Comparison of ENCODE assay signal across 15 mouse cellular contexts in the genomic region with DNA sequence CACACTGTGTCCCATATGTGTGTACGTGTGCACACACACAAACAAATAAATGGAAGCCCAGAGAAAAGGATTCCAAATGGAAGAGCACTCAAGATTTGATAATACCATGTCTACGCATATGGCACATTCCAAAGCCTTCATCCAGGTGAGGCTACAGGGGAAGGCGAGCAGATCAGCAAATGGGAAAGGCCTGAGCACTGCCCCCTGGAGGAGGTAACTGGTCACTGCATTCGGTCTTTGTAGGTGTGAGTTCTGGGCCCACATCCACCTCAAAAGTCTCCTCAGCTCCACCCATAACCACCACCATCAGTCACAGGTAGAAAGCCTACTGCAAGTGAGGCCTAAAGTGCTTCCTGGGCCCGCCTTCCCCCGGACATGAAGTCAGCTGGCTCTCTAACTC. TPM values are rescaled to one million over a fixed set of nuclear protein-coding genes. Genes with fewer than 3 reads are reported as not detected.
DNase-seq lines count a peak whose midpoint lies in the region; ATAC-seq and TF ChIP-seq lines count a peak whose summit lies in the region.
"Had no signal": no experiment of that assay in that cellular context is flagged by ENCODE, and none has a peak within 500 bp of the region (broad histone marks: within the 10 kb centered on the region; RNA-seq: fewer than 3 reads in every experiment).

No protein-coding gene starts in this region.

- no peaks in the 10 kb centered on the region for H3K9me3 ChIP-seq in heart, embryonic 11.5 days (replicated peaks; ENCODE audit: control insufficient read depth, low read length)
- no peaks in the 10 kb centered on the region for H3K9me3 ChIP-seq in E14TG2a.4 (ENCODE audit: low read length)
- H3K9me3 ChIP-seq: embryonic facial prominence, embryonic 10.5 days; heart, embryonic 15.5 days; hindbrain, embryonic 13.5 days; liver, embryonic 15.5 days had no signal

- H3K4me3 ChIP-seq in heart, adult 2 months: no peak overlapping the region
- H3K4me3 ChIP-seq in heart, embryonic 11.5 days (ENCODE audit: low read depth, low read length): no peak overlapping the region
- no peak overlapping the region for H3K4me3 ChIP-seq in lung, adult 2 months (replicated peaks; ENCODE audit: extremely low read depth, low read depth, low read length)
- H3K4me3 ChIP-seq in E14TG2a.4 (replicated peaks; ENCODE audit: low read length): no peak overlapping the region
- H3K4me3 ChIP-seq: embryonic facial prominence, embryonic 10.5 days; heart, embryonic 15.5 days; hindbrain, embryonic 13.5 days; liver, embryonic 15.5 days; myocyte had no signal

- intact Hi-C loops in heart, adult 2 months (cut with DNase I): no loop called here

- no peak for TF ChIP-seq EP300 in heart, adult 2 months (IDR thresholded peaks at IDR 0.05; ENCODE audit: insufficient read depth, low read depth, low read length)

- H3K79me2 ChIP-seq in heart, adult 2 months (replicated peaks; ENCODE audit: control insufficient read depth, insufficient read depth, low read length): no peaks in the 10 kb centered on the region

- H3K4me2 ChIP-seq in heart, embryonic 11.5 days: no peak overlapping the region
- H3K4me2 ChIP-seq: heart, embryonic 15.5 days; hindbrain, embryonic 13.5 days; liver, embryonic 15.5 days had no signal

- no peak for TF ChIP-seq POLR2A in heart, adult 2 months (IDR thresholded peaks at IDR 0.05; ENCODE audit: insufficient read depth, low read depth, low read length)
- no peak for TF ChIP-seq POLR2A in lung, adult 2 months (IDR thresholded peaks at IDR 0.05; ENCODE audit: borderline replicate concordance, extremely low read depth, low read depth, low read length)

- TF ChIP-seq CTCF in heart, adult 2 months (IDR thresholded peaks at IDR 0.05): peak; percentile 36
- peak; percentile 32; the same call in 1 of the 2 replicates for TF ChIP-seq CTCF in lung, adult 2 months (IDR thresholded peaks at IDR 0.05; ENCODE audit: insufficient read depth, low read length)
- peak; percentile 27 for TF ChIP-seq CTCF in E14TG2a.4 (conservative IDR thresholded peaks at IDR 0.05; ENCODE audit: low read length)

- H3K27ac ChIP-seq in heart, adult 2 months: no peak overlapping the region
- H3K27ac ChIP-seq in heart, embryonic 11.5 days (ENCODE audit: low read depth, low read length): no peak overlapping the region
- H3K27ac ChIP-seq: embryonic facial prominence, embryonic 10.5 days; heart, embryonic 15.5 days; hindbrain, embryonic 13.5 days; liver, embryonic 15.5 days had no signal

- H3K9ac ChIP-seq in heart, adult 2 months (ENCODE audit: low read depth, low read length): no peak overlapping the region
- H3K9ac ChIP-seq in heart, embryonic 11.5 days (ENCODE audit: low read depth, low read length): no peak overlapping the region
- H3K9ac ChIP-seq: heart, embryonic 15.5 days; hindbrain, embryonic 13.5 days; liver, embryonic 15.5 days had no signal

- no peaks in the 10 kb centered on the region for H3K27me3 ChIP-seq in heart, adult 2 months (ENCODE audit: control insufficient read depth, insufficient read depth, low read length)
- no peaks in the 10 kb centered on the region for H3K27me3 ChIP-seq in heart, embryonic 11.5 days (ENCODE audit: control insufficient read depth, insufficient read depth, low read length)
- H3K27me3 ChIP-seq in E14TG2a.4 (ENCODE audit: insufficient read depth, low read length): no peaks in the 10 kb centered on the region
- H3K27me3 ChIP-seq: heart, embryonic 15.5 days; hindbrain, embryonic 13.5 days; liver, embryonic 15.5 days had no signal

- no peak for ATAC-seq in heart, embryonic 11.5 days (replicated peaks; ENCODE audit: insufficient number of reproducible peaks, low FRiP score, low TSS enrichment)
- peak; percentile 41; the same call in 1 of the 2 replicates for ATAC-seq in megakaryocyte-erythroid progenitor cell, adult 5-6 weeks (replicated peaks; ENCODE audit: low FRiP score, low TSS enrichment, poor library complexity, severe bottlenecking)
- ATAC-seq in erythroblast, adult 5-6 weeks (replicated peaks; ENCODE audit: low FRiP score, poor library complexity, severe bottlenecking): no peak

- H3K36me3 ChIP-seq in heart, adult 2 months (ENCODE audit: control insufficient read depth, insufficient read depth, low read length): no peaks in the 10 kb centered on the region
- no peaks in the 10 kb centered on the region for H3K36me3 ChIP-seq in heart, embryonic 11.5 days (ENCODE audit: control insufficient read depth, insufficient read depth, low read length)
- no peaks in the 10 kb centered on the region for H3K36me3 ChIP-seq in E14TG2a.4 (ENCODE audit: insufficient read depth, low read length)
- H3K36me3 ChIP-seq: embryonic facial prominence, embryonic 10.5 days; heart, embryonic 15.5 days; hindbrain, embryonic 13.5 days; liver, embryonic 15.5 days had no signal

- 88% methylated on average over 6 of the region's 6 CpGs for WGBS in heart, adult 2 months
- WGBS in heart, embryonic 11.5 days (ENCODE audit: insufficient replicate concordance): 88% methylated on average over 6 of the region's 6 CpGs
- WGBS in lung, adult 2 months: 89% methylated on average over 6 of the region's 6 CpGs

- no peak for DNase-seq in heart, adult 2 months
- no peak for DNase-seq in lung, adult 2 months
- DNase-seq in lung, postnatal 36 days: no peak
- no peak for DNase-seq in left cerebral cortex, adult 18-20 months (ENCODE audit: low spot score in 2 of 2)
- DNase-seq: cerebellum, adult 9-10 months; right cerebral cortex, postnatal 25 days had no signal

- H3K4me1 ChIP-seq in heart, adult 2 months (ENCODE audit: control insufficient read depth, insufficient read depth, low read length): no peaks in the 10 kb centered on the region
- H3K4me1 ChIP-seq in heart, embryonic 11.5 days (ENCODE audit: control insufficient read depth, insufficient read depth, low read length): no peaks in the 10 kb centered on the region
- no peaks in the 10 kb centered on the region for H3K4me1 ChIP-seq in lung, adult 2 months (ENCODE audit: control insufficient read depth, insufficient read depth, low read length)
- H3K4me1 ChIP-seq in E14TG2a.4 (replicated peaks; ENCODE audit: low read depth, low read length): no peaks in the 10 kb centered on the region
- H3K4me1 ChIP-seq: embryonic facial prominence, embryonic 10.5 days; heart, embryonic 15.5 days; hindbrain, embryonic 13.5 days; liver, embryonic 15.5 days had no signal

RNA-seq across cellular contexts. Expression of a gene that starts 26.2 kb away (rescaled TPM):
- total RNA-seq in heart, adult 2 months (2021): 10 to 100 TPM; 47.9 to 51.4 TPM
- polyA plus RNA-seq in heart, adult 2 months (2012; rRNA removed): 30.7 and 50.6 TPM in 2 replicates
- 28.8 and 32.8 TPM in 2 replicates for polyA plus RNA-seq in heart, embryonic 11.5 days (2014; fragmentation: Nextera tagmentation; extraction: Ambion mirVana)
- 95.5 and 151 TPM in 2 replicates for polyA plus RNA-seq in lung, adult 2 months (2012; rRNA removed)
- 0.79 and 3.5 TPM in 2 replicates for total RNA-seq in megakaryocyte-erythroid progenitor cell, adult 5-6 weeks (2014; fragmentation: Nextera tagmentation)
- total RNA-seq in megakaryocyte-erythroid progenitor cell, adult 5-6 weeks (2017): 1.6 and 2.3 TPM in 2 replicates
- 61.0 and 131 TPM in 2 replicates for total RNA-seq in erythroblast, adult 5-6 weeks (2015; ENCODE audit: low replicate concordance)
- 25.6 and 30.1 TPM in 2 replicates for total RNA-seq in erythroblast, adult 5-6 weeks (2017; ENCODE audit: low replicate concordance)
- 10 to 100 TPM; 21.6 to 23.0 TPM for total RNA-seq in left cerebral cortex, adult 18-20 months (2021)

Comparison
In these comparisons a context has a peak if more than half of its experiments do, and no peak if none do; other contexts are left out.
1. RNA of a gene that starts 26.2 kb away (total RNA-seq): 25.6 to 131 TPM in erythroblast, adult 5-6 weeks, 47.9 to 51.4 TPM in heart, adult 2 months and 21.6 to 23.0 TPM in left cerebral cortex, adult 18-20 months; 0.79 to 3.5 TPM in megakaryocyte-erythroid progenitor cell, adult 5-6 weeks; every median in the first group is over 4 times any median in the second.
2. Peak in every context shown above with its lines, with median percentiles within 50 percentile points of each other: CTCF ChIP-seq.